Comparison of ENCODE assay signal across 28 mouse cellular contexts in the genomic region with DNA sequence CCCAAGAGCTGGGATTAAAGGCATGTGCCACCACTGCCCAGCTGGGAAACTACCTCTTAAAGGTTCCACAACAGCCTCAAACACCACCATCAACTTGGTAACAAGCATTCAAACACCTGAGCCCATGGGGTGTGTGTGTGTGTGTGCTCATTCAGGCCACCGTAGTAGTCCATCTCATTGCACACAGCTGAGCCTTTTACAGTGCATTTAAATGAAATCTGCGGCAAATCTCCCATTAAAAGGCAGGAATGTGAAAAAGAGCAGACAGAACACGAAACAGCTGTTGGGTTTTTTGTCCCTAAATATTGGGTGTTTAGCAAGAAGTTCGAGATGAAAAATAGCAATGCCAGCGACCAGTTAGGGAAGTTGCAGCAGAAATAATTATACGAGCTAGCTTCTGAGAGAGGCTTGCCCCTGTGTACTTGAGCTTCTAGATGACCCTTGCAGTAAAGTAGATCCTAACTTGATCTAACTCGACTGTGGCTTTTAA.
DNase-seq lines count a peak whose midpoint lies in the region; ATAC-seq and TF ChIP-seq lines count a peak whose summit lies in the region.
"Had no signal": no experiment of that assay in that cellular context is flagged by ENCODE, and none has a peak within 500 bp of the region (broad histone marks: within the 10 kb centered on the region; RNA-seq: fewer than 3 reads in every experiment).

No protein-coding gene starts in this region.

- peak; percentile 9 for DNase-seq in kidney, postnatal 10 days
- peak; percentile 80 for DNase-seq in lung, postnatal 0 days (ENCODE audit: low spot score)
- DNase-seq in lung, postnatal 25 days (ENCODE audit: low spot score), result peak; percentile 9
- DNase-seq in natural killer cell, adult 2 months (ENCODE audit: low spot score in 2 of 2), result no peak
- no peak for DNase-seq in adipocyte (ENCODE audit: low spot score)
- DNase-seq: adrenal gland, adult 8-10 months; adrenal gland, postnatal 25 days; cerebellum, adult 11-12 months; cerebellum, adult 8-10 months; cerebellum, postnatal 10 days; cerebellum, postnatal 36 days; embryo, embryonic 11 days; gastrocnemius, postnatal 10 days; heart, adult 18-20 months; heart, postnatal 10 days; heart, postnatal 36 days had no signal

- ATAC-seq in kidney, embryonic 14.5 days (ENCODE audit: low FRiP score, low TSS enrichment), result no peak
- ATAC-seq in lung, embryonic 16.5 days (ENCODE audit: low read depth), result peak; percentile 73; the same call in 1 of the 2 replicates
- ATAC-seq in lung, postnatal 0 days, result peak; percentile 65
- ATAC-seq: CD4-positive, CD25-positive, alpha-beta regulatory T cell, adult 4 months; forebrain, embryonic 15.5 days; hindbrain, postnatal 0 days had no signal

- peak; percentile 55; the same call in 1 of the 2 replicates for TF ChIP-seq EP300 in lung, postnatal 0 days (IDR thresholded peaks at IDR 0.05)

- H3K4me2 ChIP-seq in kidney, embryonic 14.5 days (replicated peaks; ENCODE audit: low read depth, low read length), result no peak overlapping the region
- H3K4me2 ChIP-seq in lung, embryonic 16.5 days (ENCODE audit: low read depth, low read length), result no peak overlapping the region
- no peak overlapping the region for H3K4me2 ChIP-seq in lung, postnatal 0 days (replicated peaks; ENCODE audit: low read depth, low read length)
- H3K4me2 ChIP-seq: embryonic facial prominence, embryonic 13.5 days; forebrain, embryonic 12.5 days; forebrain, embryonic 15.5 days; heart, embryonic 12.5 days; heart, embryonic 15.5 days; hindbrain, embryonic 14.5 days had no signal

- H3K27ac ChIP-seq in kidney, embryonic 14.5 days (ENCODE audit: low read depth, low read length), result no peak overlapping the region
- H3K27ac ChIP-seq in lung, embryonic 16.5 days (ENCODE audit: low read length), result no peak overlapping the region
- H3K27ac ChIP-seq in lung, postnatal 0 days (ENCODE audit: low read length), result no peak overlapping the region
- H3K27ac ChIP-seq: embryonic facial prominence, embryonic 10.5 days; embryonic facial prominence, embryonic 13.5 days; forebrain, embryonic 12.5 days; forebrain, embryonic 15.5 days; heart, embryonic 15.5 days; hindbrain, embryonic 14.5 days; hindbrain, postnatal 0 days had no signal

- H3K4me3 ChIP-seq in kidney, embryonic 14.5 days (ENCODE audit: low read length), result no peak overlapping the region
- H3K4me3 ChIP-seq in lung, embryonic 16.5 days (ENCODE audit: low read length), result no peak overlapping the region
- no peak overlapping the region for H3K4me3 ChIP-seq in lung, postnatal 0 days (ENCODE audit: low read depth, low read length)
- H3K4me3 ChIP-seq: embryonic facial prominence, embryonic 10.5 days; embryonic facial prominence, embryonic 13.5 days; erythroblast, embryonic 14.5 days; forebrain, embryonic 12.5 days; forebrain, embryonic 15.5 days; heart, embryonic 12.5 days; heart, embryonic 15.5 days had no signal

- H3K4me1 ChIP-seq in kidney, embryonic 14.5 days (ENCODE audit: control insufficient read depth, insufficient read depth, low read length), result no peaks in the 10 kb centered on the region
- no peaks in the 10 kb centered on the region for H3K4me1 ChIP-seq in lung, embryonic 16.5 days (replicated peaks; ENCODE audit: control insufficient read depth, insufficient read depth, low read length)
- H3K4me1 ChIP-seq in lung, postnatal 0 days (ENCODE audit: insufficient read depth, low read depth, low read length), result no peaks in the 10 kb centered on the region
- H3K4me1 ChIP-seq: embryonic facial prominence, embryonic 10.5 days; forebrain, embryonic 12.5 days; forebrain, embryonic 15.5 days; heart, embryonic 12.5 days; heart, embryonic 15.5 days had no signal

- H3K9me3 ChIP-seq in kidney, embryonic 14.5 days (ENCODE audit: control insufficient read depth, low read length), result no peaks in the 10 kb centered on the region
- H3K9me3 ChIP-seq in lung, embryonic 16.5 days (ENCODE audit: control insufficient read depth, low read length), result no peaks in the 10 kb centered on the region
- no peaks in the 10 kb centered on the region for H3K9me3 ChIP-seq in lung, postnatal 0 days (ENCODE audit: low read length)
- H3K9me3 ChIP-seq: embryonic facial prominence, embryonic 10.5 days; embryonic facial prominence, embryonic 13.5 days; forebrain, embryonic 12.5 days; forebrain, embryonic 15.5 days; heart, embryonic 15.5 days had no signal

- no peak for TF ChIP-seq CTCF in lung, postnatal 0 days (IDR thresholded peaks at IDR 0.05)

- no peak overlapping the region for H3K9ac ChIP-seq in kidney, embryonic 14.5 days (ENCODE audit: low read depth, low read length)
- no peak overlapping the region for H3K9ac ChIP-seq in lung, embryonic 16.5 days (ENCODE audit: low read length)
- no peak overlapping the region for H3K9ac ChIP-seq in lung, postnatal 0 days (replicated peaks; ENCODE audit: low read depth)
- H3K9ac ChIP-seq: embryonic facial prominence, embryonic 13.5 days; forebrain, embryonic 12.5 days; forebrain, embryonic 15.5 days; heart, embryonic 12.5 days; heart, embryonic 15.5 days; hindbrain, embryonic 14.5 days had no signal

- H3K36me3 ChIP-seq in kidney, embryonic 14.5 days (ENCODE audit: control insufficient read depth, insufficient read depth, low read length), result no peaks in the 10 kb centered on the region
- H3K36me3 ChIP-seq in lung, embryonic 16.5 days (ENCODE audit: control insufficient read depth, insufficient read depth, low read length), result no peaks in the 10 kb centered on the region
- no peaks in the 10 kb centered on the region for H3K36me3 ChIP-seq in lung, postnatal 0 days (ENCODE audit: insufficient read depth, low read length)
- H3K36me3 ChIP-seq: embryonic facial prominence, embryonic 10.5 days; embryonic facial prominence, embryonic 13.5 days; forebrain, embryonic 12.5 days; forebrain, embryonic 15.5 days; heart, embryonic 12.5 days; heart, embryonic 15.5 days had no signal

- 64% methylated on average over 7 of the region's 7 CpGs for WGBS in kidney, embryonic 14.5 days
- WGBS in lung, embryonic 16.5 days, result 55% methylated on average over 7 of the region's 7 CpGs
- WGBS in lung, postnatal 0 days, result 64% methylated on average over 7 of the region's 7 CpGs

- H3K27me3 ChIP-seq in kidney, embryonic 14.5 days (ENCODE audit: control insufficient read depth, insufficient read depth, low read length), result no peaks in the 10 kb centered on the region
- H3K27me3 ChIP-seq in lung, embryonic 16.5 days (ENCODE audit: control insufficient read depth, insufficient read depth, low read depth, low read length), result no peaks in the 10 kb centered on the region
- no peaks in the 10 kb centered on the region for H3K27me3 ChIP-seq in lung, postnatal 0 days (replicated peaks; ENCODE audit: insufficient read depth, low read length)
- H3K27me3 ChIP-seq: embryonic facial prominence, embryonic 13.5 days; forebrain, embryonic 12.5 days; forebrain, embryonic 15.5 days; heart, embryonic 12.5 days; heart, embryonic 15.5 days had no signal

Comparison
In these comparisons a context has a peak if more than half of its experiments do, and no peak if none do; other contexts are left out.
1. DNase-seq: peak in kidney, postnatal 10 days (single experiment), lung, postnatal 0 days (single experiment) and lung, postnatal 25 days (single experiment); none in natural killer cell, adult 2 months (0 of 2) and adipocyte (single experiment).